ENCODE assay signal across 32 mouse cellular contexts in genomic region chr4:34801166-34802034, GRCm38 (mm10). TPM values are rescaled to one million over a fixed set of nuclear protein-coding genes. Genes with fewer than 3 reads are reported as not detected.
A peak's percentile ranks its signal among the peaks of the same experiment; 100 is the strongest.
DNase-seq lines count a peak whose midpoint lies in the region; ATAC-seq lines count a peak whose summit lies in the region.
"Had no signal": no experiment of that assay in that cellular context is flagged by ENCODE, and none has a peak within 500 bp of the region (broad histone marks: within the 10 kb centered on the region; RNA-seq: fewer than 3 reads in every experiment).

No protein-coding gene starts in this region.

- no peak for DNase-seq in forebrain, embryonic 10.5 days (ENCODE audit: extremely low spot score, low spot score)
- DNase-seq in midbrain, embryonic 10.5 days (ENCODE audit: low spot score), result no peak
- DNase-seq in right cerebral cortex, postnatal 10 days (ENCODE audit: low spot score in 2 of 2), result no peak
- DNase-seq: adrenal gland, postnatal 10 days; cerebellum, adult 8-10 months; cerebellum, postnatal 25 days; gastrocnemius, postnatal 25 days; heart, adult 11 months; kidney, postnatal 14 days; layer of hippocampus, adult 9-11 months; lung, postnatal 36 days; retina, postnatal 1 day; right cerebral cortex, postnatal 25 days; thymus, postnatal 14 days had no signal

- no peak overlapping the region for H3K9ac ChIP-seq in forebrain, embryonic 15.5 days (replicated peaks)
- H3K9ac ChIP-seq in midbrain, embryonic 13.5 days (replicated peaks), result no peak overlapping the region
- no peak overlapping the region for H3K9ac ChIP-seq in hindbrain, embryonic 15.5 days
- no peak overlapping the region for H3K9ac ChIP-seq in neural tube, embryonic 13.5 days
- H3K9ac ChIP-seq: heart, embryonic 15.5 days; limb, embryonic 13.5 days; lung, embryonic 15.5 days; stomach, embryonic 15.5 days had no signal

- H3K4me2 ChIP-seq in forebrain, embryonic 15.5 days (replicated peaks), result no peak overlapping the region
- no peak overlapping the region for H3K4me2 ChIP-seq in midbrain, embryonic 13.5 days (replicated peaks)
- no peak overlapping the region for H3K4me2 ChIP-seq in hindbrain, embryonic 15.5 days
- H3K4me2 ChIP-seq in neural tube, embryonic 13.5 days, result no peak overlapping the region
- H3K4me2 ChIP-seq: heart, embryonic 15.5 days; limb, embryonic 13.5 days; liver, embryonic 11.5 days; lung, embryonic 15.5 days; stomach, embryonic 15.5 days had no signal

- no peaks in the 10 kb centered on the region for H3K9me3 ChIP-seq in forebrain, embryonic 15.5 days
- no peaks in the 10 kb centered on the region for H3K9me3 ChIP-seq in forebrain, embryonic 10.5 days
- no peaks in the 10 kb centered on the region for H3K9me3 ChIP-seq in midbrain, embryonic 13.5 days
- no peaks in the 10 kb centered on the region for H3K9me3 ChIP-seq in midbrain, embryonic 10.5 days (replicated peaks)
- no peaks in the 10 kb centered on the region for H3K9me3 ChIP-seq in hindbrain, embryonic 15.5 days
- no peaks in the 10 kb centered on the region for H3K9me3 ChIP-seq in neural tube, embryonic 13.5 days
- H3K9me3 ChIP-seq: heart, embryonic 10.5 days; heart, embryonic 15.5 days; limb, embryonic 13.5 days; lung, embryonic 15.5 days; stomach, embryonic 15.5 days had no signal

- no peak overlapping the region for H3K4me3 ChIP-seq in forebrain, embryonic 15.5 days
- no peak overlapping the region for H3K4me3 ChIP-seq in forebrain, embryonic 10.5 days
- H3K4me3 ChIP-seq in midbrain, embryonic 13.5 days (replicated peaks), result no peak overlapping the region
- H3K4me3 ChIP-seq in midbrain, embryonic 10.5 days, result no peak overlapping the region
- no peak overlapping the region for H3K4me3 ChIP-seq in hindbrain, embryonic 15.5 days
- no peak overlapping the region for H3K4me3 ChIP-seq in neural tube, embryonic 13.5 days
- H3K4me3 ChIP-seq: heart, embryonic 10.5 days; heart, embryonic 15.5 days; limb, embryonic 13.5 days; lung, embryonic 15.5 days; stomach, embryonic 15.5 days had no signal

- peaks cover 16% of the 10 kb centered on the region for H3K36me3 ChIP-seq in forebrain, embryonic 15.5 days
- H3K36me3 ChIP-seq in forebrain, embryonic 10.5 days (replicated peaks), result peaks cover 25% of the 10 kb centered on the region
- peaks cover 14% of the 10 kb centered on the region for H3K36me3 ChIP-seq in midbrain, embryonic 13.5 days
- peaks cover 26% of the 10 kb centered on the region for H3K36me3 ChIP-seq in midbrain, embryonic 10.5 days
- H3K36me3 ChIP-seq in hindbrain, embryonic 15.5 days, result peaks cover 16% of the 10 kb centered on the region
- H3K36me3 ChIP-seq in neural tube, embryonic 13.5 days, result peaks cover 20% of the 10 kb centered on the region
- H3K36me3 ChIP-seq: stomach, embryonic 15.5 days had no signal

- no peaks in the 10 kb centered on the region for H3K27me3 ChIP-seq in forebrain, embryonic 15.5 days
- H3K27me3 ChIP-seq in forebrain, embryonic 10.5 days (ENCODE audit: poor library complexity, severe bottlenecking), result no peaks in the 10 kb centered on the region
- no peaks in the 10 kb centered on the region for H3K27me3 ChIP-seq in midbrain, embryonic 13.5 days
- no peaks in the 10 kb centered on the region for H3K27me3 ChIP-seq in midbrain, embryonic 10.5 days (ENCODE audit: low read depth, poor library complexity, severe bottlenecking)
- H3K27me3 ChIP-seq in hindbrain, embryonic 15.5 days, result no peaks in the 10 kb centered on the region
- no peaks in the 10 kb centered on the region for H3K27me3 ChIP-seq in neural tube, embryonic 13.5 days
- H3K27me3 ChIP-seq: heart, embryonic 15.5 days; limb, embryonic 13.5 days; lung, embryonic 15.5 days; Patski; stomach, embryonic 15.5 days had no signal

- H3K4me1 ChIP-seq in forebrain, embryonic 15.5 days, result no peaks in the 10 kb centered on the region
- no peaks in the 10 kb centered on the region for H3K4me1 ChIP-seq in forebrain, embryonic 10.5 days
- no peaks in the 10 kb centered on the region for H3K4me1 ChIP-seq in midbrain, embryonic 13.5 days (replicated peaks)
- H3K4me1 ChIP-seq in midbrain, embryonic 10.5 days, result no peaks in the 10 kb centered on the region
- no peaks in the 10 kb centered on the region for H3K4me1 ChIP-seq in hindbrain, embryonic 15.5 days (replicated peaks)
- peaks cover 13% of the 10 kb centered on the region for H3K4me1 ChIP-seq in neural tube, embryonic 13.5 days (replicated peaks)
- H3K4me1 ChIP-seq: heart, embryonic 10.5 days; heart, embryonic 15.5 days; lung, embryonic 15.5 days; stomach, embryonic 15.5 days had no signal

- 0 out of 2 replicates have a peak, but pooled peaks have one; percentile 35 for ATAC-seq in forebrain, embryonic 15.5 days (replicated peaks)
- ATAC-seq in midbrain, embryonic 13.5 days, result 0 out of 2 replicates have a peak, but pooled peaks have one; percentile 40
- peak; percentile 63; the same call in 1 of the 2 replicates for ATAC-seq in hindbrain, embryonic 15.5 days (ENCODE audit: low FRiP score, low read depth)
- peak; percentile 87 for ATAC-seq in neural tube, embryonic 13.5 days (ENCODE audit: low read depth)
- no peak for ATAC-seq in frontal cortex, adult (ENCODE audit: low TSS enrichment)
- ATAC-seq: intestine, postnatal 0 days; Patski had no signal

- 85% methylated on average over 14 of the region's 14 CpGs for WGBS in forebrain, embryonic 15.5 days
- WGBS in forebrain, embryonic 10.5 days, result 88% methylated on average over 14 of the region's 14 CpGs
- 85% methylated on average over 14 of the region's 14 CpGs for WGBS in midbrain, embryonic 13.5 days
- 88% methylated on average over 14 of the region's 14 CpGs for WGBS in midbrain, embryonic 10.5 days
- WGBS in hindbrain, embryonic 15.5 days, result 75% methylated on average over 14 of the region's 14 CpGs
- WGBS in neural tube, embryonic 13.5 days, result 80% methylated on average over 14 of the region's 14 CpGs

- H3K27ac ChIP-seq in forebrain, embryonic 15.5 days (replicated peaks), result no peak overlapping the region
- H3K27ac ChIP-seq in forebrain, embryonic 10.5 days, result no peak overlapping the region
- H3K27ac ChIP-seq in midbrain, embryonic 13.5 days, result no peak overlapping the region
- no peak overlapping the region for H3K27ac ChIP-seq in midbrain, embryonic 10.5 days (replicated peaks)
- H3K27ac ChIP-seq in hindbrain, embryonic 15.5 days (replicated peaks), result no peak overlapping the region
- H3K27ac ChIP-seq in neural tube, embryonic 13.5 days (replicated peaks), result no peak overlapping the region
- H3K27ac ChIP-seq: heart, embryonic 10.5 days; heart, embryonic 15.5 days; limb, embryonic 13.5 days; lung, embryonic 15.5 days; stomach, embryonic 15.5 days had no signal

RNA-seq across cellular contexts. Expression of gene Smim8, which starts 23.2 kb away (rescaled TPM):
- polyA plus RNA-seq in forebrain, embryonic 15.5 days (2015; fragmentation: Nextera tagmentation; extraction: Ambion mirVana), result 46.1 and 48.5 TPM in 2 replicates
- 40.7 and 43.8 TPM in 2 replicates for polyA plus RNA-seq in forebrain, embryonic 10.5 days (2016; fragmentation: Nextera tagmentation; extraction: Ambion mirVana)
- 46.6 and 53.3 TPM in 2 replicates for polyA plus RNA-seq in midbrain, embryonic 13.5 days (2015; fragmentation: Nextera tagmentation; extraction: Ambion mirVana)
- polyA plus RNA-seq in midbrain, embryonic 10.5 days (2016; fragmentation: Nextera tagmentation; extraction: Ambion mirVana), result 38.8 and 41.5 TPM in 2 replicates
- 48.6 and 50.3 TPM in 2 replicates for polyA plus RNA-seq in hindbrain, embryonic 15.5 days (2015; fragmentation: Nextera tagmentation; extraction: Ambion mirVana)
- 48.6 and 60.0 TPM in 2 replicates for polyA plus RNA-seq in neural tube, embryonic 13.5 days (2015; fragmentation: Nextera tagmentation; extraction: Ambion mirVana)

RNA-seq across cellular contexts. Expression of gene Gm136, which starts 45.3 kb away (rescaled TPM):
- not detected in 2 replicates for polyA plus RNA-seq in forebrain, embryonic 15.5 days (2015; fragmentation: Nextera tagmentation; extraction: Ambion mirVana)
- polyA plus RNA-seq in forebrain, embryonic 10.5 days (2016; fragmentation: Nextera tagmentation; extraction: Ambion mirVana), result not detected in 2 replicates
- polyA plus RNA-seq in midbrain, embryonic 13.5 days (2015; fragmentation: Nextera tagmentation; extraction: Ambion mirVana), result not detected in 2 replicates
- not detected in 2 replicates for polyA plus RNA-seq in midbrain, embryonic 10.5 days (2016; fragmentation: Nextera tagmentation; extraction: Ambion mirVana)
- polyA plus RNA-seq in hindbrain, embryonic 15.5 days (2015; fragmentation: Nextera tagmentation; extraction: Ambion mirVana), result not detected in 2 replicates
- not detected in 2 replicates for polyA plus RNA-seq in neural tube, embryonic 13.5 days (2015; fragmentation: Nextera tagmentation; extraction: Ambion mirVana)
- polyA plus RNA-seq: embryonic facial prominence, embryonic 11.5 days; frontal cortex, adult 2 months; heart, embryonic 10.5 days; heart, embryonic 15.5 days; intestine, postnatal 0 days; kidney, embryonic 14.5 days; limb, embryonic 13.5 days; liver, embryonic 11.5 days; liver, embryonic 16.5 days; lung, embryonic 15.5 days; neural tube, embryonic 11.5 days; Patski; stomach, embryonic 15.5 days had no signal
